Mouse (Mus musculus): ENCODE data around the gene Mfap5.

DNA sequence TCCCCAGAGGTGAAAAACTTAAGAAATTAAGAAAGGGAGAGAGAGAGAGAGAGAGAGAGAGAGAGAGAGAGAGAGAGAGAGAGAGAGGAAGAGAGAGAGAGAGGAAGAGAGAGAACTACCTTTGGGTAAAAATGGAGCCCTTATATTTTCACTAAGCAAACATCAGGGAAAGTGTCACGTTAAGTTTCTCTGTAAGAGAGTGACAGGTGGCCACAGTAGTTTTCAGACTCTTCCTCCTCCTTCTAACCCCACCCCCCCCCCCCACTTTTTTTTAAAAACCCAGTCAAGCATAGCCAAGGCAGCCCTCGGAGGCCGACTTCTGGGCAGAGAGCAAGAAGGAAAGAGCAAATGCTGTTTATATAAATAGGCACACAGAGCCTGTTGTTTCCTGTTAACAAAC is 28.4 kb downstream of the Mfap5 start:
- TF ChIP-seq MAFK (IDR thresholded peaks at IDR 0.05; ENCODE audit: borderline replicate concordance, low read depth, low read length) (no peak), CTCF (IDR thresholded peaks at IDR 0.05 in 2 of 3, conservative IDR thresholded peaks at IDR 0.05 in 1 of 3; ENCODE audit: control insufficient read depth in 1 of 3, insufficient read depth in 1 of 3, low read depth in 2 of 3, low read length in 3 of 3, poor library complexity in 1 of 3, severe bottlenecking in 1 of 3) (no peak), POLR2A (IDR thresholded peaks at IDR 0.05; ENCODE audit: control insufficient read depth in 1 of 2, insufficient read depth in 1 of 2, low read depth in 1 of 2, low read length in 2 of 2, poor library complexity in 1 of 2) (no peak), CHD2 (IDR thresholded peaks at IDR 0.05; ENCODE audit: low read length) (no peak)
